Mouse (Mus musculus) liver, embryonic 12.5 days (tissue): ENCODE results near the gene Sowaha. TPM values are rescaled to one million over a fixed set of nuclear protein-coding genes. Genes with fewer than 3 reads are reported as not detected.

Experiments
- ATAC-seq: fragments of 200-750 bp; cut with Nextera tagmentation; 2 replicates; pipeline ENCODE4 v1.8.0; 2017; ENCODE audit warnings: moderate number of reproducible peaks, mild to moderate bottlenecking, moderate library complexity
- H3K27ac ChIP-seq: fragments of 300-500 bp; sonication (generic); 2 replicates; pipeline ENCODE4 v1.5.1; 2016; ENCODE audit warnings: mild to moderate bottlenecking
- H3K27me3 ChIP-seq: fragments of 300-500 bp; sonication (generic); replicated peaks from 2 replicates; pipeline ENCODE4 v1.6.1; 2016; ENCODE audit warnings: mild to moderate bottlenecking, moderate library complexity
- H3K36me3 ChIP-seq: fragments of 300-500 bp; sonication (generic); 2 replicates; pipeline ENCODE4 v1.6.1; 2016; ENCODE audit warnings: mild to moderate bottlenecking, moderate library complexity
- H3K4me1 ChIP-seq: fragments of 300-500 bp; sonication (generic); 2 replicates; pipeline ENCODE4 v1.6.1; 2016
- H3K4me2 ChIP-seq: fragments of 300-500 bp; sonication (generic); 2 replicates; pipeline ENCODE4 v1.6.1; 2016; ENCODE audit warnings: mild to moderate bottlenecking, moderate library complexity
- H3K4me3 ChIP-seq: fragments of 300-500 bp; sonication (generic); 2 replicates; pipeline ENCODE4 v1.5.1; 2016; ENCODE audit warnings: mild to moderate bottlenecking, moderate library complexity
- H3K9ac ChIP-seq: fragments of 300-500 bp; sonication (generic); 2 replicates; pipeline ENCODE4 v1.6.1; 2016; ENCODE audit warnings: mild to moderate bottlenecking, moderate library complexity
- H3K9me3 ChIP-seq: fragments of 300-500 bp; sonication (generic); replicated peaks from 2 replicates; pipeline ENCODE4 v1.6.1; 2016; ENCODE audit warnings: mild to moderate bottlenecking, moderate library complexity
- WGBS: fragments of 180-500 bp; shearing (Covaris S2); methylation state at CpG from one replicate; pipeline ENCODE4 v1.1.7; 2016; ENCODE audit not compliant: insufficient replicate concordance; 5-methylcytosine and 5-hydroxymethylcytosine counted together
- polyA plus RNA-seq: library from polyadenylated mRNA; unstranded; fragments of >200 nt; fragmentation: Nextera tagmentation; extraction: Ambion mirVana; gene quantifications from 2 replicates; pipeline ENCODE4 v1.2.1, GENCODE M21; 2016

The Sowaha gene
- polyA plus RNA-seq: 9.8 and 10.1 TPM in 2 replicates

DNA sequence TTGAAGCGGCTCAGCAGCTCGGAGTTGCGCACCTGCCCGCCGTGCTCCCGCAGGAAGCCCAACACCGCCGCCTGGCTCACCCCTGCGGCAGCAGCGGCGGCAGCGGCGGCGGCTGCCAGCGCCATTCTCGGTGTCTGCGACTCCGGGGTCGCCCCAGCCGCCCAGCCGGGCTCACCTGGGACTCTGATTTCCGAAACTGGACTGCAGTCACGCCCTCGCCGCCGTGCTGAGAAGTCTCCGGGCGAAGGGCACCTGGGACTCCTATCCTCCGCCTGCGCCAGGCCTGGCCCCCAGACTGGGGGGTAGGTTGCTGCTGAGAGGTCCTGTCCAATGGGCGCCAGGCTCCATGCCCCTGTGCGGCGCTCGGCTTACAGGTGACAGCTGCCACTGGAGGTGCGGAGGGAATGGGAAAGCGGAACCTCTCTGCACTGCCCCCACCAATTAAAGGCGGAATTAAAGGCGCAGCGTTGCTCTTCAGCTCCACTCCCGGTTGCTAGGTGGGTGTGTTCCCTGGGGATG is at the start of gene Sowaha, which contains the start of gene Gm9945:
Sowaha (minus strand) TSS at position 492 of the 519 bp plus-strand sequence.
Gm9945 (plus strand) TSS at position 384 of the 519 bp plus-strand sequence.
- WGBS: 4% methylated on average over 40 of the region's 40 CpGs

DNA sequence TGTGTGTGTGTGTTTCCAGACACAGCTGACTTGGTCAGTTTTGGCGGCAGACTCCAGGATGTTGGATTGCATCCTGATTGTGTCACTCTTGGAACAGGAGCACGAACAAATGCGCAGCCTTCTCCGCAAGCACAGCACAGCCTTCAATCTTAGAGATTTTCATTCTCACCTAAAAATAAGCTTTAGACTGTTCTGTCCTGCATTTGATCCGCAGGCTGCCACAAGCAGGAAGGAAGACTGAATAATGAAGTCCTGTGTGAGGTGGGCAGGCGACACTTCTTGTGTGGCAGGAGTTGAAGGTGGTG is 49.1 kb upstream of the Sowaha start:
- Histone ChIP-seq H3K9me3 (no peaks in the 10 kb centered on the region), H3K27me3 (no peaks in the 10 kb centered on the region), H3K9ac (no peak overlapping the region), H3K4me2 (no peak overlapping the region), H3K4me1 (peaks cover 77% of the 10 kb centered on the region), H3K27ac (no peak overlapping the region), H3K36me3 (peaks cover 57% of the 10 kb centered on the region), H3K4me3 (no peak overlapping the region)
- no peak for ATAC-seq
- WGBS: 58% methylated on average over 6 of the region's 6 CpGs

More for the DNA sequence above, at the start of gene Sowaha, which contains the start of gene Gm9945:
- H3K27me3 ChIP-seq: peaks cover 56% of the 10 kb centered on the region
- no peaks in the 10 kb centered on the region for H3K9me3 ChIP-seq
- H3K36me3 ChIP-seq: no peaks in the 10 kb centered on the region; the same call in 1 of the 2 replicates
- peaks cover 67% of the 10 kb centered on the region for H3K4me1 ChIP-seq
- peak within 1 kb of the TSS; percentile 99 for H3K27ac ChIP-seq
- H3K4me2 ChIP-seq: peak within 1 kb of the TSS; percentile 88
- peak within 1 kb of the TSS; percentile 83 for H3K9ac ChIP-seq
- ATAC-seq: peak; percentile 63
- H3K4me3 ChIP-seq: peak within 1 kb of the TSS; percentile 73

DNA sequence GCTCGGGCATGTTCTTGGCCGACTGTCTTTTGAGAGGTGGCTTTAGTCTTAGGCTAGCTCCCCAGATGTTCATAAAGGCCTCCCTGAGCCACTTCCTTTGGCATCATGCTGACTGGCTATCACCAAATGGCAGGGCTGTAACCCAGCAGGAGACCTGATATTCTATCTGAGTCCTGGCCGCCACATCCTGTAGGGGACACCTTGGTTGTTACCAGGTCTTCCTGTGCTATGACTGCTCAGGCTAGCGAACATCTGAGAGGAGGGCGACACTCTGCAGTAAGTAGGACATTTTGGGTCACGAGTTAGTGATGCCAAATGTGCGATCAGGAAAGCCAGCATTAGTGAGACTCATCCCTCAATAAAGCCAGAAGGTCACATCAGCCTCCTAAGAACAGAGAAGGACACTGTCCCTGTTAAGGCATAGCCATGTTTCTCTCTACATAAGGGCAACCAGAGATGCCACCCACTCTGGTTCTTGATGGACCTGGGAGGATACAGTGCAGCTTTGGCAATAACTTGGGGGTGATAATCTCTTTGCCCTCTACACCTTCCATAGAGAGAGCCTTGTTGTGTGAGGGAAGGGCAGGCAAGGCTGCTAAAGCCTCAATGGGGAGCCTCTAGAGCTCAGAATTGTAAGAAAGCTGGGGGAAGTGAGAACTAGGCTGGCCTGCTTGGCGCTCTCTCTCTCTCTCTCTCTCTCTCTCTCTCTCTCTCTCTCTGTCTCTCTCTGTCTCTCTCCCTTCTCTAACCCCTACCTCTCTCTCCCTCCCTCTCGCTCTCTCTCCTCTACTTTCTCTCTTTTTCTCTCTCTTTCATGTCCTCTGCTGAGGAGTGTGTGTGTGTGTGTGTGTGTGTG is 48.6 kb upstream of the Sowaha start:
- Histone ChIP-seq H3K4me2 (0 out of 2 replicates have a peak overlapping the region, but pooled peaks have one; percentile 7), H3K9me3 (no peaks in the 10 kb centered on the region), H3K9ac (peak overlapping the region; percentile 28), H3K27ac (peak overlapping the region; percentile 4; the same call in 1 of the 2 replicates), H3K4me3 (no peak overlapping the region), H3K36me3 (peaks cover 55% of the 10 kb centered on the region), H3K4me1 (peaks cover 83% of the 10 kb centered on the region), H3K27me3 (no peaks in the 10 kb centered on the region)
- 50% methylated on average over 9 of the region's 9 CpGs for WGBS
- ATAC-seq: peak; percentile 32; the same call in 1 of the 2 replicates

DNA sequence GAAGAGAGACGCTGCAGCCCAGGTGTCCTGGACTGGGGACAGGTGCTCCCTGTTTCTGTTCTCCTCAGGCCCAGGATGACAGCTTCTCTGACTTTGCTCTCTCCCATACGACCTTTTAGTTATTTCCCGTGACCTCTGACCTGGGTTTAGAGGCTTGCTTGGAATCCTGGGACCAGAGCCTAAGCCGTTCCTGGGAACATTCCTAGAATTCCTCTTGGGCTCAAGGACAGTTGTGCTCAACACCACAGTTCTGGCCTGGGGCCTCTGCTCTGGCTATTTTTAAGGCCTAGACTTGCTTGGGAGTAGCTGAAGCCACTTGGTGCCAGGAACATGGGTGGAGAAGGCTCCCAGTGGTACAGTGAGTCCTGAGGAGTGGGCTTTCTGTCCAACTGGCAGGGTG is 45.4 kb upstream of the Sowaha start:
- H3K4me1 ChIP-seq: peaks cover 98% of the 10 kb centered on the region
- no peak overlapping the region for H3K27ac ChIP-seq
- H3K36me3 ChIP-seq: peaks cover 39% of the 10 kb centered on the region
- H3K4me3 ChIP-seq: no peak overlapping the region
- H3K9me3 ChIP-seq: no peaks in the 10 kb centered on the region
- no peak for ATAC-seq
- H3K4me2 ChIP-seq: no peak overlapping the region
- 82% methylated on average over 4 of the region's 4 CpGs for WGBS
- H3K27me3 ChIP-seq: no peaks in the 10 kb centered on the region
- no peak overlapping the region for H3K9ac ChIP-seq

DNA sequence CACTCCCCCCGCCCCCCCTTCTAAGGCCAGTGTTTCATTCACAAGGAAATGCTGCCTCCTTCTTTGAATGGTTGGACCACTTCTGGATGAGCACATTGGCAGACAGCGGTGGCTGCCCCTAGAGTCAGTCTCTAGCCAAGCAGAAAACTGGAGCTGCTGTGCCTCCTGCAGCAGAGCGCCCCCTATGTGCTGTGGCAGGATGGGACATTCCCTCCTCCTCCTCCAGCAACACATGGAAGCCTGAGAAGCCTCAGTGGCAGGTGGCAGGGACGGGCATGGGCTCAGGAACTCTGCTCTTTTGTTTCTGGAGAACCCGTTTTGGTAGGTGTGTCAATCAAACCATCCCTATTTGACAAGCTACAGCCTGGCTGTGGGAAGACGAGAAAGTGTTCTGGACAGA is 44.8 kb upstream of the Sowaha start:
- 67% methylated on average over 6 of the region's 6 CpGs for WGBS
- H3K9me3 ChIP-seq: no peaks in the 10 kb centered on the region
- no peak for ATAC-seq
- H3K27me3 ChIP-seq: no peaks in the 10 kb centered on the region
- H3K27ac ChIP-seq: no peak overlapping the region
- H3K4me1 ChIP-seq: peaks cover 96% of the 10 kb centered on the region
- H3K9ac ChIP-seq: no peak overlapping the region
- no peak overlapping the region for H3K4me3 ChIP-seq
- H3K36me3 ChIP-seq: peaks cover 33% of the 10 kb centered on the region
- H3K4me2 ChIP-seq: no peak overlapping the region

DNA sequence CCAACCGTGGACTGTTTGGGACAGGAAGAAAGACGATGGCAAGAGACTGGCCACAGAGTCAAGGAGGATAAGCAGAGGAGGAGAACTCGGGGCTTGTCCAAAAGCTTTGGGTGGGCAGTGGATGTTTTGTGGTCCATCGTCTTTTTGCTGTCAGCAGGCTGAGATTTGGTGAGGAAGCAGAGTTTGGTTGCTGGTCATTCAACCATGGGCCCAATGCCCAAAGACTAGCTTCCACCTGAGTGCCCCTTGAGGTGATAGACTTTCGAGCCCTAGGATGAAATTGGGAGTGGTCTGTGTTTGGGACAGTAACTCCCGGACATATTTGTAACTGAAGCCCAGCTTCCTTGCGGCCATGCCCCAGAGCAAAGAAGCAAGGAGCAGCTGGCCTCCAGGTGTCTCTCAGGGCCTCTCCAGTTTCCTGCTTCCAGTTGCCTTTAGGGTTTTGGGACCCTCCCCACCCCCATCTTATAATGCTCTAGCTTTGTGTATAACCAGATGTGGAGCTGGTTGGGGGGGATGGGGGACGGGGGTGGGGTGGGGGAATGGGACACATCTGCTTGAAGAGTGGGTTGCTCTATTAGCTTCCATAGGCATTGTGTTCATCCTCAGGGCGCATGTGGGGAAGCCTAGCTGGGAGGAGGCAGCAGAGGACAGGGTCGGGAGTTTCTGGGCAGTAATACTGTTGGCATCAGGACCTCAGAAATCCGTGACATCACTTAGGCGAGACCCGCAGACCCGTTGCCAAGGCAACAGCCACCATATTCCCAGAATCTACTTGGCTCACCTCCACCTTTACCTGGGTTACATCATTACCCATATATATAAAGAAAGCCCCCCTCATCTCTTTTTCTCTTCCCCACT is 43.7 kb upstream of the Sowaha start:
- peaks cover 93% of the 10 kb centered on the region for H3K4me1 ChIP-seq
- H3K9ac ChIP-seq: 0 out of 2 replicates have a peak overlapping the region, but pooled peaks have one; percentile 97
- no peak overlapping the region for H3K27ac ChIP-seq
- H3K4me3 ChIP-seq: no peak overlapping the region
- no peaks in the 10 kb centered on the region for H3K9me3 ChIP-seq
- 79% methylated on average over 14 of the region's 14 CpGs for WGBS
- H3K36me3 ChIP-seq: peaks cover 33% of the 10 kb centered on the region
- H3K27me3 ChIP-seq: no peaks in the 10 kb centered on the region
- peak overlapping the region; percentile 92; the same call in 1 of the 2 replicates for H3K4me2 ChIP-seq
- ATAC-seq: no peak

DNA sequence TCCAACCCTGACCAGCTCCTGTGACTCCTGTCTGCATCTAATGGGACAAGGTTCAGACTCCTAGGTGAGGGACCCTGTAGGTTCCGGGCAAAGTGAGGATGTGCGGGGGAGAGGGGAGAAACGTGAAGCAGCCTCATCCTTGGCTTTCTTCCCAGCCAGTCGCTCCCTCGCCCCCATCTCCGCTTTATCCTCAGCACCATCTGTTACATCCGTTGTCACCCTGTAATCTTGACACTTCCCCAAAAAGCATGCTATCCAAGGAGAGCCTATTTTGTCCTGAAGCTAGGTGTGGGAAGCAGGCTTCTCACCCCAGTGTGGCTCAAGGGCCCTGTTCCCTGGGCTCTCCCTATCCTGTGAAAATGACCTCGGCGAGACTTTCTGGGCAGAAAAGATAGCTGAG is 42.9 kb upstream of the Sowaha start:
- Histone ChIP-seq H3K9me3 (no peaks in the 10 kb centered on the region), H3K4me3 (peak overlapping the region; percentile 91; the same call in 1 of the 2 replicates), H3K27ac (peak overlapping the region; percentile 95; the same call in 1 of the 2 replicates), H3K4me2 (peak overlapping the region; percentile 92), H3K4me1 (peaks cover 93% of the 10 kb centered on the region), H3K36me3 (peaks cover 33% of the 10 kb centered on the region), H3K27me3 (no peaks in the 10 kb centered on the region), H3K9ac (peak overlapping the region; percentile 97)
- ATAC-seq: no peak
- WGBS: 40% methylated on average over 9 of the region's 9 CpGs

DNA sequence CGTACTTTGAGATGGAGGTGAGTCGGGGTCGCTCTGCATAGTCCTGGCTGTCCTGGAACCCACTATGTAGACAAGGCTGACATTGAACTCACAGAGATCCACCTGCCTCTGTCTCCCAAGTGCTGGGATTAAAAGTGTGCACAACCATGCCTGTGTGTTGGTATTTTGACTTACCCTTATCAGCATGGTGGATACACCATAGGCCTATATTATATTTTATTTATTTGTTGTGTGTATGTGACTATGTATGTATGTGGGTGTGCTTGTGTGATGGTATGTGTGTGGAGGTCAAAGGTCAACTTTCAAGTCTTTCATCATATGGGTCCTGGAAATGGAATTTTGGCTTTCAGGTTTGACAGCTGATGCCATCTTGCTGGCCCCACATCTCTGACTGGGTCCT is 42.3 kb upstream of the Sowaha start:
- H3K4me2 ChIP-seq: peak overlapping the region; percentile 92
- peak overlapping the region; percentile 95 for H3K27ac ChIP-seq
- 81% methylated on average over 3 of the region's 3 CpGs for WGBS
- H3K36me3 ChIP-seq: peaks cover 31% of the 10 kb centered on the region
- H3K27me3 ChIP-seq: no peaks in the 10 kb centered on the region
- no peaks in the 10 kb centered on the region for H3K9me3 ChIP-seq
- peak overlapping the region; percentile 91 for H3K4me3 ChIP-seq
- H3K9ac ChIP-seq: peak overlapping the region; percentile 97
- ATAC-seq: no peak
- peaks cover 93% of the 10 kb centered on the region for H3K4me1 ChIP-seq

DNA sequence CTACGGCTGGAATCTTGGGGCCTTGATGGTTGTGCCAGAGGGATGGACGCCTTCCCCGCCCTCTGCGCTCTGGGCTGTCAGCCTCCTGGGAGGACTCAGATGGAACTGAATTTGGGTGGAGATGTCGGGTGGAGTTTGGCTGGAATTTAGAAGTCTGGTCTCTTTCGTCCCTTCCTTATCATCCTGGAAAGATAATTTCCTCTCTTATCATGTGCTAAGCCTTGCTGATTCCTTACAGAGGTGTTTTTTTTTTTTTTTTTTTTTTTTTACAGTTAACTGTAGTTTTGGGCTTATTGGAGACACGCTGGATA is 41.7 kb upstream of the Sowaha start:
- H3K4me3 ChIP-seq: peak overlapping the region; percentile 91
- no peaks in the 10 kb centered on the region for H3K9me3 ChIP-seq
- peaks cover 93% of the 10 kb centered on the region for H3K4me1 ChIP-seq
- H3K4me2 ChIP-seq: peak overlapping the region; percentile 92
- peaks cover 29% of the 10 kb centered on the region for H3K36me3 ChIP-seq
- WGBS: 30% methylated on average over 7 of the region's 7 CpGs
- H3K27me3 ChIP-seq: no peaks in the 10 kb centered on the region
- peak overlapping the region; percentile 95 for H3K27ac ChIP-seq
- 0 out of 2 replicates have a peak, but pooled peaks have one; percentile 8 for ATAC-seq
- H3K9ac ChIP-seq: peak overlapping the region; percentile 97

DNA sequence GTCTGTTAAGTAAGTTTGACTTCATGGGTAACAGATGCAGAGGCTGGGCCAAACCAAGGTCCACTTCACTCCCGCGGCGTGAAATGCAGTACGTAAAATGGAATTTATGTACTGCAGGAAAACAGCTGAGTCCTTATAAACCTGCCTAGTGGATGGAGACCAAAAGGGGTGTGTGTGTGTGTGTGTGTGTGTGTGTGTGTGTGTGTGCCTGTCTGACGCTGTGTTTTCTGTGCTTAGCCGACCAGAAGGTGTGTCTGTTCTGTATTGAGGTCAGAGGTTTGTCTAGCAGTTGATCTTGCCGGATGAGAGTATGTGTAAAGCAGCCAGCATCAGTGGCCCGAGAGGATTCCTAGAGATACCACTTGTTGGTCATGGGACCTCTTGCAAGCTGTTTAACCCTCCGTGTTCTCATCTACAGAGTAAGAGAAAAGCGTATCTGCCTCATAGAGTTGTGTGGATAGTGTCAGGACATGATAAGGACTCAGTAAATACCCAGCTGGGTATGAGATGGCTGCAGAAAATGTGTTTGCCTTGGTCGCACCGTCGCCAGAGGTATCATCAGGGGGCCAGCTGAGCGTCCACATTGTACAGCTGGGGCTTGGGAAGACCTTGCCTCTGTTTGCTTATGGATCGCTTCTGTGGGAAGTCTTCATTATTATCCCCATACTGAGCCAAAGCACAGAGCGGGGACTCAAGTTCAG is 41.2 kb upstream of the Sowaha start:
- Histone ChIP-seq H3K4me1 (peaks cover 94% of the 10 kb centered on the region), H3K4me2 (peak overlapping the region; percentile 92), H3K27ac (peak overlapping the region; percentile 95), H3K36me3 (peaks cover 29% of the 10 kb centered on the region), H3K4me3 (peak overlapping the region; percentile 91), H3K27me3 (no peaks in the 10 kb centered on the region), H3K9me3 (no peaks in the 10 kb centered on the region), H3K9ac (peak overlapping the region; percentile 97)
- WGBS: 23% methylated on average over 16 of the region's 16 CpGs
- peak; percentile 42 for ATAC-seq
